Mouse (Mus musculus): ENCODE measurements around the gene 4930568D16Rik. TPM values are rescaled to one million over a fixed set of nuclear protein-coding genes. Genes with fewer than 3 reads are reported as not detected.

Gene 4930568D16Rik
- not detected in 2 replicates for polyA plus RNA-seq (2015; fragmentation: Nextera tagmentation; extraction: Ambion mirVana)

- 73% methylated on average over 2 of the region's 2 CpGs for WGBS (ENCODE audit: insufficient replicate concordance)
- Histone ChIP-seq H3K4me3 (ENCODE audit: low read depth, low read length) (no peak within 1 kb of the TSS), H3K27me3 (ENCODE audit: control insufficient read depth, insufficient read depth, low read depth, low read length) (no peaks in the 10 kb centered on the region)
These were observed at the start of gene 4930568D16Rik for GRCm38 (mm10) chr2:35367629-35368028. TSS of gene 4930568D16Rik (minus strand) at chr2:35367729.

GRCm38 (mm10) chr2:35417231-35417630 is 49.7 kb upstream of the 4930568D16Rik start:
- WGBS (ENCODE audit: insufficient replicate concordance), result 8% methylated on average over 1 of the region's 1 CpGs
- ATAC-seq (ENCODE audit: low read depth), result no peak
- Histone ChIP-seq H3K27ac (ENCODE audit: low read length) (no peak overlapping the region), H3K36me3 (ENCODE audit: control insufficient read depth, insufficient read depth) (peaks cover 24% of the 10 kb centered on the region), H3K4me1 (ENCODE audit: control insufficient read depth, low read depth, low read length) (peaks cover 46% of the 10 kb centered on the region), H3K9ac (ENCODE audit: low read depth, low read length) (no peak overlapping the region), H3K4me3 (ENCODE audit: low read depth, low read length) (no peak overlapping the region), H3K9me3 (replicated peaks; ENCODE audit: control insufficient read depth, low read length) (no peaks in the 10 kb centered on the region), H3K27me3 (ENCODE audit: control insufficient read depth, insufficient read depth, low read depth, low read length) (no peaks in the 10 kb centered on the region), H3K4me2 (ENCODE audit: low read depth, low read length) (no peak overlapping the region)

More at GRCm38 (mm10) chr2:35367629-35368028, at the start of gene 4930568D16Rik:
- Histone ChIP-seq H3K9me3 (replicated peaks; ENCODE audit: control insufficient read depth, low read length) (no peaks in the 10 kb centered on the region), H3K36me3 (ENCODE audit: control insufficient read depth, insufficient read depth) (no peaks in the 10 kb centered on the region), H3K4me2 (ENCODE audit: low read depth, low read length) (no peak within 1 kb of the TSS), H3K4me1 (ENCODE audit: control insufficient read depth, low read depth, low read length) (no peaks in the 10 kb centered on the region), H3K9ac (ENCODE audit: low read depth, low read length) (no peak within 1 kb of the TSS), H3K27ac (ENCODE audit: low read length) (no peak within 1 kb of the TSS)
- ATAC-seq (ENCODE audit: low read depth), result no peak

GRCm38 (mm10) chr2:35416473-35416872 is 48.9 kb upstream of the 4930568D16Rik start:
- H3K4me3 ChIP-seq (ENCODE audit: low read depth, low read length), result no peak overlapping the region
- no peak overlapping the region for H3K9ac ChIP-seq (ENCODE audit: low read depth, low read length)
- H3K4me2 ChIP-seq (ENCODE audit: low read depth, low read length), result no peak overlapping the region
- peaks cover 20% of the 10 kb centered on the region for H3K36me3 ChIP-seq (ENCODE audit: control insufficient read depth, insufficient read depth)
- H3K4me1 ChIP-seq (ENCODE audit: control insufficient read depth, low read depth, low read length), result peaks cover 42% of the 10 kb centered on the region
- WGBS (ENCODE audit: insufficient replicate concordance), result 50% methylated on average over 6 of the region's 6 CpGs
- ATAC-seq (ENCODE audit: low read depth), result no peak
- no peaks in the 10 kb centered on the region for H3K27me3 ChIP-seq (ENCODE audit: control insufficient read depth, insufficient read depth, low read depth, low read length)
- no peak overlapping the region for H3K27ac ChIP-seq (ENCODE audit: low read length)
- no peaks in the 10 kb centered on the region for H3K9me3 ChIP-seq (replicated peaks; ENCODE audit: control insufficient read depth, low read length)

- no peak for ATAC-seq (ENCODE audit: low read depth)
- Histone ChIP-seq H3K9me3 (replicated peaks; ENCODE audit: control insufficient read depth, low read length) (no peaks in the 10 kb centered on the region), H3K27ac (ENCODE audit: low read length) (no peak overlapping the region), H3K4me2 (ENCODE audit: low read depth, low read length) (no peak overlapping the region), H3K27me3 (ENCODE audit: control insufficient read depth, insufficient read depth, low read depth, low read length) (no peaks in the 10 kb centered on the region), H3K9ac (ENCODE audit: low read depth, low read length) (no peak overlapping the region), H3K4me1 (ENCODE audit: control insufficient read depth, low read depth, low read length) (peaks cover 13% of the 10 kb centered on the region), H3K4me3 (ENCODE audit: low read depth, low read length) (no peak overlapping the region), H3K36me3 (ENCODE audit: control insufficient read depth, insufficient read depth) (peaks cover 5% of the 10 kb centered on the region; the same call in 1 of the 2 replicates)
- WGBS (ENCODE audit: insufficient replicate concordance), result 90% methylated on average over 3 of the region's 3 CpGs
These were observed 45.3 kb upstream of the 4930568D16Rik start for GRCm38 (mm10) chr2:35412810-35413209.

GRCm38 (mm10) chr2:35412246-35412645 is 44.7 kb upstream of the 4930568D16Rik start:
- Histone ChIP-seq H3K4me1 (ENCODE audit: control insufficient read depth, low read depth, low read length) (peaks cover 7% of the 10 kb centered on the region), H3K27ac (ENCODE audit: low read length) (no peak overlapping the region), H3K36me3 (ENCODE audit: control insufficient read depth, insufficient read depth) (peaks cover 5% of the 10 kb centered on the region; the same call in 1 of the 2 replicates), H3K9ac (ENCODE audit: low read depth, low read length) (no peak overlapping the region), H3K4me2 (ENCODE audit: low read depth, low read length) (no peak overlapping the region), H3K9me3 (replicated peaks; ENCODE audit: control insufficient read depth, low read length) (no peaks in the 10 kb centered on the region), H3K27me3 (ENCODE audit: control insufficient read depth, insufficient read depth, low read depth, low read length) (no peaks in the 10 kb centered on the region), H3K4me3 (ENCODE audit: low read depth, low read length) (no peak overlapping the region)
- no peak for ATAC-seq (ENCODE audit: low read depth)
- 77% methylated on average over 2 of the region's 2 CpGs for WGBS (ENCODE audit: insufficient replicate concordance)

- 70% methylated on average over 10 of the region's 10 CpGs for WGBS (ENCODE audit: insufficient replicate concordance)
- peaks cover 5% of the 10 kb centered on the region; the same call in 1 of the 2 replicates for H3K36me3 ChIP-seq (ENCODE audit: control insufficient read depth, insufficient read depth)
These were observed 44.2 kb upstream of the 4930568D16Rik start for GRCm38 (mm10) chr2:35411640-35412190.

GRCm38 (mm10) chr2:35409466-35409865 is 41.9 kb upstream of the 4930568D16Rik start:
- H3K27me3 ChIP-seq (ENCODE audit: control insufficient read depth, insufficient read depth, low read depth, low read length), result no peaks in the 10 kb centered on the region
- no peak for ATAC-seq (ENCODE audit: low read depth)
- no peaks in the 10 kb centered on the region for H3K9me3 ChIP-seq (replicated peaks; ENCODE audit: control insufficient read depth, low read length)
- H3K4me1 ChIP-seq (ENCODE audit: control insufficient read depth, low read depth, low read length), result no peaks in the 10 kb centered on the region
- H3K27ac ChIP-seq (ENCODE audit: low read length), result no peak overlapping the region
- no peak overlapping the region for H3K4me3 ChIP-seq (ENCODE audit: low read depth, low read length)
- H3K9ac ChIP-seq (ENCODE audit: low read depth, low read length), result no peak overlapping the region
- WGBS (ENCODE audit: insufficient replicate concordance), result 77% methylated on average over 6 of the region's 6 CpGs
- peaks cover 5% of the 10 kb centered on the region; the same call in 1 of the 2 replicates for H3K36me3 ChIP-seq (ENCODE audit: control insufficient read depth, insufficient read depth)
- H3K4me2 ChIP-seq (ENCODE audit: low read depth, low read length), result no peak overlapping the region

More at GRCm38 (mm10) chr2:35411640-35412190, 44.2 kb upstream of the 4930568D16Rik start:
- Histone ChIP-seq H3K9me3 (replicated peaks; ENCODE audit: control insufficient read depth, low read length) (no peaks in the 10 kb centered on the region), H3K4me3 (ENCODE audit: low read depth, low read length) (no peak overlapping the region), H3K27me3 (ENCODE audit: control insufficient read depth, insufficient read depth, low read depth, low read length) (no peaks in the 10 kb centered on the region), H3K4me2 (ENCODE audit: low read depth, low read length) (no peak overlapping the region), H3K27ac (ENCODE audit: low read length) (no peak overlapping the region), H3K4me1 (ENCODE audit: control insufficient read depth, low read depth, low read length) (peaks cover 2% of the 10 kb centered on the region), H3K9ac (ENCODE audit: low read depth, low read length) (no peak overlapping the region)
- ATAC-seq (ENCODE audit: low read depth), result no peak

- WGBS (ENCODE audit: insufficient replicate concordance), result 57% methylated on average over 5 of the region's 5 CpGs
- ATAC-seq (ENCODE audit: low read depth), result no peak
- H3K4me2 ChIP-seq (ENCODE audit: low read depth, low read length), result no peak overlapping the region
- no peaks in the 10 kb centered on the region for H3K27me3 ChIP-seq (ENCODE audit: control insufficient read depth, insufficient read depth, low read depth, low read length)
- H3K4me1 ChIP-seq (ENCODE audit: control insufficient read depth, low read depth, low read length), result no peaks in the 10 kb centered on the region
- no peaks in the 10 kb centered on the region for H3K9me3 ChIP-seq (replicated peaks; ENCODE audit: control insufficient read depth, low read length)
- H3K9ac ChIP-seq (ENCODE audit: low read depth, low read length), result no peak overlapping the region
- peaks cover 5% of the 10 kb centered on the region; the same call in 1 of the 2 replicates for H3K36me3 ChIP-seq (ENCODE audit: control insufficient read depth, insufficient read depth)
- H3K4me3 ChIP-seq (ENCODE audit: low read depth, low read length), result no peak overlapping the region
- no peak overlapping the region for H3K27ac ChIP-seq (ENCODE audit: low read length)
These were observed 41.0 kb upstream of the 4930568D16Rik start for GRCm38 (mm10) chr2:35408409-35409110.

- WGBS (ENCODE audit: insufficient replicate concordance), result 81% methylated on average over 7 of the region's 7 CpGs
- no peak overlapping the region for H3K27ac ChIP-seq (ENCODE audit: low read length)
- H3K4me3 ChIP-seq (ENCODE audit: low read depth, low read length), result no peak overlapping the region
- no peaks in the 10 kb centered on the region for H3K9me3 ChIP-seq (replicated peaks; ENCODE audit: control insufficient read depth, low read length)
- H3K36me3 ChIP-seq (ENCODE audit: control insufficient read depth, insufficient read depth), result peaks cover 5% of the 10 kb centered on the region; the same call in 1 of the 2 replicates
- no peaks in the 10 kb centered on the region for H3K4me1 ChIP-seq (ENCODE audit: control insufficient read depth, low read depth, low read length)
- H3K4me2 ChIP-seq (ENCODE audit: low read depth, low read length), result no peak overlapping the region
- no peak overlapping the region for H3K9ac ChIP-seq (ENCODE audit: low read depth, low read length)
- no peak for ATAC-seq (ENCODE audit: low read depth)
- H3K27me3 ChIP-seq (ENCODE audit: control insufficient read depth, insufficient read depth, low read depth, low read length), result no peaks in the 10 kb centered on the region
These were observed 40.3 kb upstream of the 4930568D16Rik start for GRCm38 (mm10) chr2:35407878-35408277.
